Mouse (Mus musculus) thymus, adult 2 months (tissue): ENCODE measurements around the gene Gm6588.

Experiments used
- CTCF ChIP-seq: fragments of 200-500 bp; IDR thresholded peaks from 2 replicates; pipeline ENCODE4 v1.5.1; 2012; ENCODE audit warnings: mild to moderate bottlenecking, control low read depth, low read length, moderate library complexity, borderline replicate concordance; ENCODE audit not compliant: control insufficient read depth, poor library complexity, insufficient read depth; ENCODE audit errors: extremely low read depth
- POLR2A ChIP-seq: fragments of 200-500 bp; IDR thresholded peaks from 2 replicates; pipeline ENCODE4 v1.6.1; 2012; ENCODE audit warnings: mild to moderate bottlenecking, low read length, control low read depth, moderate library complexity; ENCODE audit not compliant: control insufficient read depth, poor library complexity, insufficient read depth; ENCODE audit errors: extremely low read depth

DNA sequence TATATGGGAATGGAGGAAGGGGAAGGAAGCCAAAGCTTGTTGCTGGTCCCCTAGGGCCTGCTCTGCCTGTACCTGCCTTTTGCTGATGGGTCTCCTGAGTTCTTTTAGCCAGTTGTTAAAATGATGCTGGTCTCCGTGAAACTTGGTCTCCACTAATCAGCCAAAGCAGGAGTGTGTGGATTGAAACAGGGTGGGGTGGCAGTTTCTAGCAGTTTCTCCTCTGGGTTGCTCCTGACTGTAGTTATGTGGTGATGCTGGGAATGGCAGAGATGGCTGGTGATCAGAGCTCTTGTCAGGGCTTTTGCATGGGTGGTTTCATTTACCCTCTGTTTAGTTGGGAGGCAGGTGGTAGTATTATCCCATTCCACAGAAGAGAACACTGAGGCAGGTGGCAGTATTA is 38.3 kb downstream of the Gm6588 start:
- TF ChIP-seq CTCF (no peak), POLR2A (no peak)
